Mouse (Mus musculus) testis, adult 2 months (tissue): ENCODE data around the gene Gm13288. TPM values are rescaled to one million over a fixed set of nuclear protein-coding genes. Genes with fewer than 3 reads are reported as not detected.
"Not testable (repeated sequence)": the region's sequence is repeated elsewhere in the genome, so short reads cannot be mapped to it uniquely, and the experiment has no call there.

Source experiments
- H3K27ac ChIP-seq: fragments of 200-500 bp; 2 replicates; pipeline ENCODE4 v1.5.1; 2012; ENCODE audit warnings: low read depth, low read length; ENCODE audit not compliant: control insufficient read depth, insufficient read depth
- H3K27me3 ChIP-seq: fragments of 200-500 bp; 2 replicates; pipeline ENCODE4 v1.6.1; 2012; ENCODE audit warnings: mild to moderate bottlenecking, low read length, moderate library complexity; ENCODE audit not compliant: control insufficient read depth, insufficient read depth
- H3K36me3 ChIP-seq: fragments of 200-500 bp; 2 replicates; pipeline ENCODE4 v1.6.1; 2012; ENCODE audit warnings: mild to moderate bottlenecking, low read length; ENCODE audit not compliant: control insufficient read depth, insufficient read depth
- H3K4me1 ChIP-seq: fragments of 200-500 bp; 2 replicates; pipeline ENCODE4 v1.6.1; 2012; ENCODE audit warnings: low read length; ENCODE audit not compliant: control insufficient read depth, insufficient read depth
- H3K4me3 ChIP-seq: fragments of 200-500 bp; 2 replicates; pipeline ENCODE4 v1.5.1; 2012; ENCODE audit warnings: low read depth, mild to moderate bottlenecking, low read length, moderate library complexity, mixed read lengths; ENCODE audit not compliant: control insufficient read depth
- CTCF ChIP-seq: fragments of 200-500 bp; IDR thresholded peaks from 2 replicates; pipeline ENCODE4 v1.5.1; 2012; ENCODE audit warnings: low read depth, mild to moderate bottlenecking, inconsistent platforms, low read length, moderate library complexity; ENCODE audit not compliant: control insufficient read depth, insufficient read depth, insufficient replicate concordance
- POLR2A ChIP-seq: fragments of 200-500 bp; IDR thresholded peaks from 2 replicates; pipeline ENCODE4 v1.6.1; 2012; ENCODE audit warnings: low read depth, mild to moderate bottlenecking, inconsistent platforms, low read length, moderate library complexity; ENCODE audit not compliant: control insufficient read depth
- polyA plus RNA-seq: library from polyadenylated mRNA; depleted of rRNA; stranded (reverse); fragments of >200 nt; gene quantifications from 2 replicates; pipeline ENCODE4 v1.2.3, GENCODE M21; 2012

The Gm13288 gene
- polyA plus RNA-seq, 1 experiment = not detected

DNA sequence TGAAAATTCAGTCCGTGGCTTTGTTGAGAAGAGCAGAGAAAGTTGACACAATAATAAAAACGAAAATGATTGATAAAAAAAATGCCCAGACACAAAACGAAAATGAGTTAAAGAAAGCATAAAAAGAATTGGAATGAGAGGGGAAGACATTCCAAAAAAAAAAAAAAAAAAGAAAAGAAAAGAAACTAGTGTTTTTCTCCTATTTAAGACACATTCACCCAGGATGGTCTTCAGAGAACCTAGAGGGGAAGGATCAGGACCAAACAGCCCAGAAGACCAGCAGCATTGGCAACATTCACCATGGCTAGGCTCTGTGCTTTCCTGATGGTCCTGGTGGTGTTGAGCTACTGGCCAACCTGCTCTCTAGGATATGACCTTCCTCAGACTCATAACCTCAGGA is 10.6 kb downstream of the Gm13288 start, which contains the start of gene Ifna7:
TSS of gene Ifna7 (plus strand) at position 301 of the 400 bp plus-strand sequence.
- Histone ChIP-seq H3K27me3 (no peaks in the 10 kb centered on the region), H3K36me3 (no peaks in the 10 kb centered on the region), H3K4me1 (no peaks in the 10 kb centered on the region), H3K27ac (no peak within 1 kb of the TSS), H3K4me3 (no peak within 1 kb of the TSS)
- TF ChIP-seq POLR2A = no peak
- no peak for TF ChIP-seq CTCF

DNA sequence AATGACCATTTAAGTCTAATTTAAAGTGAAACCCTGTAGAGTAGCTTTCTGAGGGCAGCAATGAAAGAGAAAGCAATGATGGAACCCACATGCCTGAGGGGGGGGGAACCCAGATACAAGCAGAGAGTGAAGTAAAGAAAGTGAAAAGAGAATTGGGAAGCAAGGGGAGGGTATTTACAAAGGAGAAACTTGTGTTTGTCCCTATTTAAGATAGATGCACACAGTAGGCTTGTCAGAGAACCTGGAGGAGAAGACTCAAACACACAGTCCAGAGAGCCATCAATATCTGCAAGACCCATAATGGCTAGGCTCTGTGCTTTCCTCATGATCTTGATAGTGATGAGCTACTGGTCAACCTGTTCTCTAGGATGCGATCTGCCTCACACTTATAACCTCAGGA is 14.3 kb downstream of the Gm13288 start, which contains the start of gene Ifna11:
TSS of gene Ifna11 (plus strand) at position 301 of the 400 bp plus-strand sequence.
- H3K27me3 ChIP-seq = no peaks in the 10 kb centered on the region
- H3K36me3 ChIP-seq = no peaks in the 10 kb centered on the region
- no peak within 1 kb of the TSS for H3K27ac ChIP-seq
- H3K4me3 ChIP-seq = no peak within 1 kb of the TSS
- TF ChIP-seq POLR2A = no peak
- no peak for TF ChIP-seq CTCF
- no peaks in the 10 kb centered on the region for H3K4me1 ChIP-seq

DNA sequence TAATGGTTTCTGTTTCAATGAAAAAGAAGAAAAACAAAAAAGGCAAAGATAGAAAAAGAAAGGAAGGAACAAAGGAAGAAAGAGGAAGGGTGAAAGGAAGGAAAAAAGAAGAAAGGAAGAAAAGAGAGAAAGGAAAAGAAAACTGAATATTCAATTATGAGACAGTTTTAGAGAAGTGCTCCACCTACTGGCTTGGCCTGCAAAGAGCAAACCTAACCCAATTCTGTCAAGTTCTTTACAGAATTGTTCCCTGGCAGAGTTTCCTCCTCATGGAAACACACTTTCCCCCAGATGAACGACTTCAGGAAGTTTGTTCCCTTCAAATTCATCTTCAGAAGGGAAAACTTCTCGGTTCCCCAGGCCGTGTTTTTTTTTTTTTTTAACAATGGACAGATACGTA is 17.7 kb downstream of the Gm13288 start:
- Histone ChIP-seq H3K27ac (no peak overlapping the region), H3K4me1 (no peaks in the 10 kb centered on the region), H3K27me3 (no peaks in the 10 kb centered on the region), H3K36me3 (no peaks in the 10 kb centered on the region), H3K4me3 (no peak overlapping the region)
- no peak for TF ChIP-seq CTCF
- no peak for TF ChIP-seq POLR2A

DNA sequence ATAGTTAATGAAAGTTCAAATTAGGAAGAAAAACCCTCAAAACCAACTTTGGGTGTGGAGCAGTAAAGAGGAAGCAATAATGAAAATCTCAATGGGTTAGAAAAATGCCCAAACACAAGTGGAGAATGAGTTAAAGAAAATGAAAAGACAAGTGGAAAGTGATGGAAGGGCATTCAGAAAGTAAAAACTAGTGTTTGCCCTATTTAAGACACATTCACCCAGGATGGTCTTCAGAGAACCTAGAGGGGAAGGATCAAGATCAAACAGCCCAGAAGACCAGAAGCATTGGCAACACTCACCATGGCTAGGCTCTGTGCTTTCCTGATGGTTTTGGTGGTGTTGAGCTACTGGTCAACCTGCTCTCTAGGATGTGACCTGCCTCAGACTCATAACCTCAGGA is 21.8 kb downstream of the Gm13288 start, which contains the start of gene Ifna6:
TSS of gene Ifna6 (plus strand) at position 301 of the 400 bp plus-strand sequence.
- H3K4me1 ChIP-seq, H3K27ac ChIP-seq, H3K36me3 ChIP-seq, H3K4me3 ChIP-seq, H3K27me3 ChIP-seq: not testable (repeated sequence)

DNA sequence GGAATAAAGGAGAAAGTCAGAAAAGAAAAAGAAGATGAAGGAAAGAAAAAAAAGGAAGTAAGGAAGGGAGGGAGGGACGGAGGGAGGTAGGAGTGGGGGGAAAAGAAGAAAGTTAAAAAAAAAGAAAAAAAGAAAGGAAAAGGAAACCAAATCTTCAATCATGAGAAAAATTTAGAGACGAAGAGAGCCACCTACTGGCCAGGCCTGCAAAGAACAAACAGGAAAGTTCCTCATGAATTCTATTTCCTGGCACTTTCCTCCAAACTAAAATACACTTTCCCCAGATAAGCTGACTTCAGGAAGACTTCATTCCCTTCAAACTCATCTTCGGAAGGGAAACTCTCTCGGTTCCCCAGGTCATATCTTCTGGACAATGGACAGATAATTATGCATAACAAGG is 25.2 kb downstream of the Gm13288 start:
- H3K4me3 ChIP-seq = no peak overlapping the region
- H3K4me1 ChIP-seq = no peaks in the 10 kb centered on the region
- H3K36me3 ChIP-seq = no peaks in the 10 kb centered on the region
- no peaks in the 10 kb centered on the region for H3K27me3 ChIP-seq
- TF ChIP-seq CTCF = no peak
- TF ChIP-seq POLR2A = no peak
- no peak overlapping the region for H3K27ac ChIP-seq

DNA sequence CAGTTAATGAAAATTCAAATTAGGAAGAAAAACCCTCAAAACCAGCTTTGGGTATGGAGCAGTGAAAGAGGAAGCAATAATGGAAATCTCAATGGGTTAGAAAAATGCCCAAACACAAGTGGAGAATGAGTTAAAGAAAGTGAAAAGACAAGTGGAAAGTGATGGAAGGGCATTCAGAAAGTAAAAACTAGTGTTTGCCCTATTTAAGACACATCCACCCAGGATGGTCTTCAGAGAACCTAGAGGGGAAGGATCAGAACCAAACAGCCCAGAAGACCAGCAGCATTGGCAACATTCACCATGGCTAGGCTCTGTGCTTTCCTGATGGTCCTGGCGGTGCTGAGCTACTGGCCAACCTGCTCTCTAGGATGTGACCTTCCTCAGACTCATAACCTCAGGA is 29.9 kb downstream of the Gm13288 start, which contains the start of gene Ifna5:
TSS of gene Ifna5 (plus strand) at position 301 of the 400 bp plus-strand sequence.
- not testable (repeated sequence) for H3K36me3 ChIP-seq, H3K27me3 ChIP-seq, H3K4me1 ChIP-seq, H3K27ac ChIP-seq, H3K4me3 ChIP-seq

DNA sequence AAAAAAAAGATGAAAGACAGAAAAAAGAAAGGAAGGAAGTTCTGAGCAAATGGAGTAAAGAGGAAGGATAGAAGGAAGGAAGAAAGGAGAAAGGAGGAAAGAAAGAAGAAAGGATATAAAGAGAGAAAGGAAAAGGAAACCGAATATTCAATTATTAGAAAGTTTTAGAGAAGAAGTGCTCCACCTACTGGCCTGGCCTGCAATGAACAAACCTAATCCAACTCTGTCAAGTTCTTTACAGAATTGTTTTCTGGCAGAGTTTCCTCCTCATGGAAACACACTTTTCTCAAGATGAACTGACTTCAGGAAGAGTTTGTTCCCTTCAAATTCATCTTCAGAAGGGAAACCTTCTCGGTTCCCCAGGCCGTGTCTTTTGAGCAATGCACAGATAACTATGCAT is 33.5 kb downstream of the Gm13288 start:
- Histone ChIP-seq H3K36me3 (no peaks in the 10 kb centered on the region), H3K4me3 (no peak overlapping the region), H3K27me3 (no peaks in the 10 kb centered on the region), H3K4me1 (no peaks in the 10 kb centered on the region), H3K27ac (no peak overlapping the region)
- TF ChIP-seq POLR2A = no peak
- no peak for TF ChIP-seq CTCF

DNA sequence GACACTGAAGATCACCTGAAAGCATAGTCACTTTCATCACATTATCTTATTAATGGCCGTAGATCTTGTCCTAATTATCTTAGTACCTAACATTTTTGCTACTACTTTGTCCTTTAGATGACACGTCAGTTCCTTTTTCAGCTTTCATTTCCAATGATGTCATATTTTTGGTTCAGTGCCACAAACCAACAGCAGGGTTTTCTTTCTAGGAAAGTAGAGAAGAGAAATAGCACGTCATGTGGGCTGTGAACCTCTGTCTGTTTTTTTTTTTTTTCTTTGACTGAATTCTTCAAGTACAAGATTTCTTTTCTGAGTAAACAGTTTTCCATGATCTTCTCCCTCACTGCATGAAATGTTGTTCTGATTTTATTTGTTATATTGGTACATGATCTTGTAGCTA is 34.7 kb downstream of the Gm13288 start:
- H3K4me1 ChIP-seq = no peaks in the 10 kb centered on the region
- no peak overlapping the region for H3K4me3 ChIP-seq
- no peak for TF ChIP-seq POLR2A
- TF ChIP-seq CTCF = no peak
- H3K36me3 ChIP-seq = no peaks in the 10 kb centered on the region
- no peak overlapping the region for H3K27ac ChIP-seq
- H3K27me3 ChIP-seq = no peaks in the 10 kb centered on the region
